Mouse (Mus musculus) liver, adult 2 months (tissue): ENCODE data around the gene Arid5b. TPM values are rescaled to one million over a fixed set of nuclear protein-coding genes. Genes with fewer than 3 reads are reported as not detected.
A peak's percentile ranks its signal among the peaks of the same experiment; 100 is the strongest.

ENCODE experiments used
- DNase-seq: peaks from one replicate; pipeline ENCODE4 v3.0.0-alpha.2; 2011; ENCODE audit warnings: low read depth, low spot score; ENCODE audit errors: extremely low read depth
- H3K27ac ChIP-seq: fragments of 200-500 bp; replicated peaks from 2 replicates; pipeline ENCODE4 v1.5.1; 2012; ENCODE audit warnings: low read depth, mild to moderate bottlenecking, control low read depth, inconsistent platforms, low read length; ENCODE audit not compliant: insufficient read depth
- H3K27me3 ChIP-seq: fragments of 200-500 bp; 2 replicates; pipeline ENCODE4 v1.6.1; 2012; ENCODE audit warnings: mild to moderate bottlenecking, moderate library complexity, low read length, inconsistent platforms; ENCODE audit not compliant: control insufficient read depth, insufficient read depth
- H3K36me3 ChIP-seq: fragments of 200-500 bp; 2 replicates; pipeline ENCODE4 v1.6.1; 2012; ENCODE audit warnings: low read length, inconsistent platforms; ENCODE audit not compliant: control insufficient read depth, insufficient read depth
- H3K4me1 ChIP-seq: fragments of 200-500 bp; 2 replicates; pipeline ENCODE4 v1.6.1; 2011; ENCODE audit warnings: low read length; ENCODE audit not compliant: control insufficient read depth, insufficient read depth
- H3K4me3 ChIP-seq: fragments of 200-500 bp; 2 replicates; pipeline ENCODE4 v1.5.1; 2011; ENCODE audit warnings: low read depth, mild to moderate bottlenecking, control low read depth, low read length, moderate library complexity; ENCODE audit not compliant: insufficient read depth
- H3K79me2 ChIP-seq: fragments of 200-500 bp; 2 replicates; pipeline ENCODE4 v1.6.1; 2012; ENCODE audit warnings: inconsistent platforms, mild to moderate bottlenecking, low read length, moderate library complexity; ENCODE audit not compliant: control insufficient read depth, insufficient read depth
- H3K9ac ChIP-seq: fragments of 200-500 bp; 2 replicates; pipeline ENCODE4 v1.6.1; 2012; ENCODE audit warnings: low read depth, mild to moderate bottlenecking, control low read depth, inconsistent platforms, low read length
- CTCF ChIP-seq: fragments of 200-500 bp; IDR thresholded peaks from 2 replicates; pipeline ENCODE4 v1.5.1; 2011; ENCODE audit warnings: low read depth, low read length, control low read depth
- POLR2A ChIP-seq: fragments of 200-500 bp; IDR thresholded peaks from 2 replicates; pipeline ENCODE4 v1.6.1; 2011; ENCODE audit warnings: low read length, control low read depth; ENCODE audit not compliant: insufficient read depth; ENCODE audit errors: extremely low read depth
- WGBS: fragments of 180-500 bp; shearing (Covaris S2); methylation state at CpG from one replicate; pipeline ENCODE4 v1.1.7; 2018; 5-methylcytosine and 5-hydroxymethylcytosine counted together
- polyA plus RNA-seq: library from polyadenylated mRNA; depleted of rRNA; stranded (reverse); fragments of >200 nt; gene quantifications from 2 replicates; pipeline ENCODE4 v1.2.3, GENCODE M21; 2012
- total RNA-seq: library from RNA; depleted of rRNA; stranded (reverse); fragments of >200 nt; gene quantifications from 2 replicates; pipeline ENCODE4 v1.2.3, GENCODE M21; 2014

Gene Arid5b
- total and polyA plus RNA-seq, 2 experiments: 11.6 to 13.6 TPM

DNA sequence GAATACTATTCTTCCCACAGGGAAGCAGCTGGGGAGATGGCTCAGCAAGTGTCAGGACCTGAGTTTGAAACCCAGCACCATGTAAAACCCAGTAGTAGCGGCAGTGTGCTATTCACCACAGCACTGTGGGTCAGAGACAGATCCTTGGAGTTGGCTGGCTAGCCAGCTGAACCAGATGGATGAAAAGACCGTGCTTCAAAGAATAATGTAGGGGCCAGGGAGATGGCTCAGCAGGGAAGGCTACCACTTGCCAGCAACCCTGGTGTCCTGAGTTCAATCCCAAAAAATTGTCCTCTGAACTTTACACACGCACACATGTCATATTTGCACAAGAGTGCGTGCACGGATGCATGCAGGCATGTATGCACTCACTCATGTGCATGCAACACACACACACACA lies 164.9 kb downstream of the Arid5b start:
- TF ChIP-seq CTCF (no peak), POLR2A (no peak)
- Histone ChIP-seq H3K9ac (no peak overlapping the region), H3K79me2 (peaks cover 8% of the 10 kb centered on the region; the same call in 1 of the 2 replicates), H3K27ac (no peak overlapping the region), H3K4me1 (peaks cover 17% of the 10 kb centered on the region), H3K27me3 (no peaks in the 10 kb centered on the region), H3K4me3 (no peak overlapping the region), H3K36me3 (peaks cover 82% of the 10 kb centered on the region)
- DNase-seq: no peak
- WGBS: 40% methylated on average over 5 of the region's 5 CpGs

GRCm38 (mm10) chr10:68112983-68113382 lies 165.6 kb downstream of the Arid5b start:
- H3K27ac ChIP-seq: no peak overlapping the region
- H3K4me1 ChIP-seq: peaks cover 17% of the 10 kb centered on the region
- no peak for TF ChIP-seq CTCF
- TF ChIP-seq POLR2A: no peak

DNA sequence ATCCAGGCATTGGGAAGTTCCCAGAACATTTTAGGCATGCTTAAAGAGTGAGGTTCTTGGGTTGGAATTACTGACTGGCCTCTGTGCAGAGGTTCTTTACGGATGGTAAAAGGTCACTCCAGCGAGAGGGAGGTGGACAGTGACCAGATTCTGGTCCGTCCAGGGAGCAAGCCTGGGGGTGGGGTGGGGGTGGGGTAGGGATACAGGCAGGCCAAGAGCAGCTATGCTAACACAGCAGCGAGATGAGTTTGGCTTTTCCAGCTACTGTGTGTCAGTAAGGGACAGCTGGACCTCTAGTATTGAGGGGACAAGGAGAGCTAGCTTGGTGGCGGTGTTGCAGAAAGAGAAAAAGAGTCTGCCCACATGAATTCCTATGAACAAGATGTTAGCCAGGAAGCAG lies 167.9 kb downstream of the Arid5b start:
- H3K4me3 ChIP-seq: no peak overlapping the region
- peaks cover 12% of the 10 kb centered on the region for H3K4me1 ChIP-seq
- H3K27ac ChIP-seq: no peak overlapping the region
- WGBS: 23% methylated on average over 5 of the region's 5 CpGs
- peaks cover 9% of the 10 kb centered on the region; the same call in 1 of the 2 replicates for H3K79me2 ChIP-seq
- H3K36me3 ChIP-seq: peaks cover 84% of the 10 kb centered on the region
- TF ChIP-seq POLR2A: no peak
- no peak for TF ChIP-seq CTCF
- H3K27me3 ChIP-seq: no peaks in the 10 kb centered on the region
- peak; percentile 64 for DNase-seq
- no peak overlapping the region for H3K9ac ChIP-seq

More at GRCm38 (mm10) chr10:68112983-68113382, 165.6 kb downstream of the Arid5b start:
- no peak for DNase-seq
- Histone ChIP-seq H3K27me3 (no peaks in the 10 kb centered on the region), H3K4me3 (no peak overlapping the region), H3K9ac (no peak overlapping the region), H3K79me2 (peaks cover 9% of the 10 kb centered on the region; the same call in 1 of the 2 replicates), H3K36me3 (peaks cover 81% of the 10 kb centered on the region)
- WGBS: 76% methylated on average over 8 of the region's 8 CpGs

DNA sequence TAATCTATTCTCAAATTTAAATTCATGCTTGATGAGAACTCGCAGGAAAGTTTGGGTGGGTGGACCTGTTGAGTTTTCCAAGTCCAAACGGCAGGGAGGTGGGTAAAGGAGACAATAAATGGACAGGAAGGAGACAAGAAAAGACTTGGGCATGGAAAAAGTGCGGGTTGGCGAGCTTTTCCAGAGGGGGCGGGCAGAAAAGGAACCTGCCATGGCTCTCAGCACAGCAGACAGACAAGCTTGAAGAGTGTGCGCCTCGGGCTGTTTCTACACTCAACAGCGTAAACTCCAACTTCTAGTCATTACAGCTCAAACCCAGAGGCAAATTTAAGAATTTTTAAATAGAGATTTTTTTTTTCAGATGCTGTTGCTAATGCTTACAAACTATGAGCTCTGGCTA lies 168.4 kb downstream of the Arid5b start:
- Histone ChIP-seq H3K36me3 (peaks cover 84% of the 10 kb centered on the region), H3K9ac (no peak overlapping the region), H3K4me1 (peaks cover 14% of the 10 kb centered on the region), H3K27me3 (no peaks in the 10 kb centered on the region), H3K4me3 (no peak overlapping the region), H3K79me2 (peaks cover 9% of the 10 kb centered on the region; the same call in 1 of the 2 replicates), H3K27ac (peak overlapping the region; percentile 47; the same call in 1 of the 2 replicates)
- 84% methylated on average over 8 of the region's 8 CpGs for WGBS
- TF ChIP-seq POLR2A: no peak
- no peak for TF ChIP-seq CTCF
- DNase-seq: no peak

DNA sequence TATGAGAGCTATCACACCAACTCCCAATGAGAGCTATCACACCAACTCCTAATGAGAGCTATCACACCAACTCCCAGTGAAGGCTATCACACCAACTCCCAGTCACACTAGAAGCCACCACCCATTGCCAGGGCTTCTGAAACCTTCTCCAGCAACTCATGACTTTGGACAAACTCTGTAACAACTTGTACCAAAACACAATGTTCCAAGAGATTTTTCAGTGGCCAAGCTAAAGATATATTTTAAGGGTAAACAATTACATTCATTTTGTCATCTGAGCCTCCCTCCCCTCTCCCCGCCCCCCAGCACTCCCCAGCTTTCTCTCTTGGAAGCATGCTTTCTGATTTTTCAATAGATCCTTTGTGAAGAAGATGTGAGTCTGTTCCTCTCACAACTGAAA lies 168.9 kb downstream of the Arid5b start:
- Histone ChIP-seq H3K4me3 (no peak overlapping the region), H3K4me1 (peaks cover 11% of the 10 kb centered on the region; the same call in 1 of the 2 replicates), H3K36me3 (peaks cover 83% of the 10 kb centered on the region), H3K27me3 (no peaks in the 10 kb centered on the region), H3K9ac (no peak overlapping the region), H3K27ac (no peak overlapping the region), H3K79me2 (peaks cover 9% of the 10 kb centered on the region; the same call in 1 of the 2 replicates)
- no peak for DNase-seq
- TF ChIP-seq CTCF (no peak), POLR2A (no peak)
- 97% methylated on average over 1 of the region's 1 CpGs for WGBS

- no peak for DNase-seq
- TF ChIP-seq CTCF: no peak
- no peak for TF ChIP-seq POLR2A
- no peak overlapping the region for H3K4me3 ChIP-seq
- peaks cover 79% of the 10 kb centered on the region for H3K36me3 ChIP-seq
- H3K27ac ChIP-seq: no peak overlapping the region
- no peaks in the 10 kb centered on the region for H3K27me3 ChIP-seq
- WGBS: 78% methylated on average over 6 of the region's 6 CpGs
- no peak overlapping the region for H3K9ac ChIP-seq
- peaks cover 10% of the 10 kb centered on the region; the same call in 1 of the 2 replicates for H3K4me1 ChIP-seq
- peaks cover 9% of the 10 kb centered on the region; the same call in 1 of the 2 replicates for H3K79me2 ChIP-seq
These were observed 170.8 kb downstream of the Arid5b start for GRCm38 (mm10) chr10:68107716-68108115.
